Mouse (Mus musculus) G1E-ER4 (cell line): ENCODE measurements around the gene Slc35f6. TPM values are rescaled to one million over a fixed set of nuclear protein-coding genes. Genes with fewer than 3 reads are reported as not detected.

Experiments
- GATA1 ChIP-seq: IDR thresholded peaks from one replicate; pipeline ENCODE4 v1.8.0; 2012; ENCODE audit warnings: low read length, inconsistent platforms
- polyA plus RNA-seq: library from polyadenylated mRNA; stranded (reverse); fragments of >175 nt; gene quantifications from 2 replicates; pipeline ENCODE4 v1.2.3, GENCODE M21; 2012

The Slc35f6 gene
- 10.7 and 16.1 TPM in 2 replicates for polyA plus RNA-seq

GRCm38 (mm10) chr5:30647815-30648560 lies at the start of gene Slc35f6:
Slc35f6 (plus strand) TSS chr5:30647933.
- no peak for TF ChIP-seq GATA1

GRCm38 (mm10) chr5:30601397-30601796 lies 46.3 kb upstream of the Slc35f6 start:
- TF ChIP-seq GATA1: no peak

GRCm38 (mm10) chr5:30603255-30603654 lies 44.5 kb upstream of the Slc35f6 start:
- no peak for TF ChIP-seq GATA1

- TF ChIP-seq GATA1: no peak
These were observed 43.8 kb upstream of the Slc35f6 start for GRCm38 (mm10) chr5:30603926-30604325.

GRCm38 (mm10) chr5:30604769-30605188 lies 43.0 kb upstream of the Slc35f6 start:
- no peak for TF ChIP-seq GATA1

GRCm38 (mm10) chr5:30605649-30606048 lies 42.1 kb upstream of the Slc35f6 start:
- TF ChIP-seq GATA1: no peak

GRCm38 (mm10) chr5:30606424-30607073 lies 41.2 kb upstream of the Slc35f6 start:
- TF ChIP-seq GATA1: no peak

- no peak for TF ChIP-seq GATA1
These were observed 38.6 kb upstream of the Slc35f6 start for GRCm38 (mm10) chr5:30609094-30609493.

- no peak for TF ChIP-seq GATA1
These were observed 37.7 kb upstream of the Slc35f6 start for GRCm38 (mm10) chr5:30609918-30610645.

- TF ChIP-seq GATA1: no peak
These were observed 36.6 kb upstream of the Slc35f6 start for GRCm38 (mm10) chr5:30611091-30611490.

GRCm38 (mm10) chr5:30611689-30612088 lies 36.0 kb upstream of the Slc35f6 start:
- TF ChIP-seq GATA1: no peak

- TF ChIP-seq GATA1: no peak
These were observed 35.2 kb upstream of the Slc35f6 start for GRCm38 (mm10) chr5:30612575-30612974.

- TF ChIP-seq GATA1: no peak
These were observed 34.5 kb upstream of the Slc35f6 start for GRCm38 (mm10) chr5:30613242-30613641.

- no peak for TF ChIP-seq GATA1
These were observed 33.5 kb upstream of the Slc35f6 start for GRCm38 (mm10) chr5:30614221-30614620.

- no peak for TF ChIP-seq GATA1
These were observed 32.3 kb upstream of the Slc35f6 start for GRCm38 (mm10) chr5:30615416-30615815.

- no peak for TF ChIP-seq GATA1
These were observed 31.9 kb upstream of the Slc35f6 start for GRCm38 (mm10) chr5:30615819-30616218.
